Mouse (Mus musculus): Measurements from ENCODE around the gene Fam219b. TPM values are rescaled to one million over a fixed set of nuclear protein-coding genes. Genes with fewer than 3 reads are reported as not detected.

The Fam219b gene
- polyA plus RNA-seq, 1 experiment from 2014 or later: 11.4 TPM

Other genes with a start within 250 kb of the Fam219b start
- gene Ppcdc, start 97.4 kb upstream of the Fam219b start, polyA plus RNA-seq (2015; fragmentation: Nextera tagmentation; extraction: Ambion mirVana): 15.0 and 18.7 TPM in 2 replicates
- gene Scamp5, start 69.5 kb upstream of the Fam219b start, polyA plus RNA-seq (2015; fragmentation: Nextera tagmentation; extraction: Ambion mirVana): 9.8 and 10.0 TPM in 2 replicates
- gene Rpp25, start 33.5 kb upstream of the Fam219b start, polyA plus RNA-seq (2015; fragmentation: Nextera tagmentation; extraction: Ambion mirVana): 12.2 and 13.5 TPM in 2 replicates
- gene Cox5a, start 16.3 kb upstream of the Fam219b start, polyA plus RNA-seq (2015; fragmentation: Nextera tagmentation; extraction: Ambion mirVana): 1,286 and 1,445 TPM in 2 replicates
- 74.2 and 80.9 TPM in 2 replicates for gene Mpi, start 15.2 kb downstream of the Fam219b start, polyA plus RNA-seq (2015; fragmentation: Nextera tagmentation; extraction: Ambion mirVana)
- gene Scamp2, start 23.4 kb downstream of the Fam219b start, polyA plus RNA-seq (2015; fragmentation: Nextera tagmentation; extraction: Ambion mirVana): 51.5 and 52.4 TPM in 2 replicates
- gene Ulk3, start 51.9 kb downstream of the Fam219b start, polyA plus RNA-seq (2015; fragmentation: Nextera tagmentation; extraction: Ambion mirVana): 14.6 and 17.1 TPM in 2 replicates
- not detected in 2 replicates for gene Cplx3, start 68.8 kb downstream of the Fam219b start, polyA plus RNA-seq (2015; fragmentation: Nextera tagmentation; extraction: Ambion mirVana)
- gene Lman1l, start 83.2 kb downstream of the Fam219b start, polyA plus RNA-seq (2015; fragmentation: Nextera tagmentation; extraction: Ambion mirVana): not detected in 2 replicates
- gene Csk, start 116.1 kb downstream of the Fam219b start, polyA plus RNA-seq (2015; fragmentation: Nextera tagmentation; extraction: Ambion mirVana): 16.3 and 17.2 TPM in 2 replicates
- gene Cyp1a2, start 146.2 kb downstream of the Fam219b start, polyA plus RNA-seq (2015; fragmentation: Nextera tagmentation; extraction: Ambion mirVana): not detected in 2 replicates
- gene Cyp1a1, start 150.4 kb downstream of the Fam219b start, polyA plus RNA-seq (2015; fragmentation: Nextera tagmentation; extraction: Ambion mirVana): not detected in 2 replicates
- gene Edc3, start 171.0 kb downstream of the Fam219b start, polyA plus RNA-seq (2015; fragmentation: Nextera tagmentation; extraction: Ambion mirVana): 16.2 and 17.5 TPM in 2 replicates
- 56.1 and 57.1 TPM in 2 replicates for gene Clk3, start 228.3 kb downstream of the Fam219b start, polyA plus RNA-seq (2015; fragmentation: Nextera tagmentation; extraction: Ambion mirVana)

Data from heart, embryonic 13.5 days (tissue).